Mouse (Mus musculus): ENCODE measurements around the gene Gm20388.
A peak's percentile ranks its signal among the peaks of the same experiment; 100 is the strongest.

DNA sequence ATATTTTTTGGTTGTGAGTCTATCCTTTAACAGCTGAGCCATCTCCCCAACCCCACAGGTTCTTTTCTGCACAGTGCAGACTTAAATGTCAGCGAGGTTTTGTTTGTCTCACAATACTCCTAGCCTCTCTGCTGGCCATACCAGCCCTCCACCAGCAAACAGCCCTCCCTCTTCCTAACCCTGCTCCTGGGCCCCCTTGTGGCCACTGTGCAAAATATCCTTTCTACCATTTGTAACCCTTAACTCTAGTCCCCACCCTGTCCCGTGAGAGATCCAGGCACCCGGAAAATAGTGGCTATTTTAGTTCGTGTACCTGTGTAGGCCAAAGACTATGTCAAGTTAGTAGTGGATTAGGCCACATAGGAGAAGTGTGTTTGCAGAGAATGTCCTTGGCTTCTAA is 3200.0 kb downstream of the Gm20388 start:
- no peak for TF ChIP-seq POLR2A (IDR thresholded peaks at IDR 0.05; ENCODE audit: borderline replicate concordance, control insufficient read depth, low read depth, low read length)
- TF ChIP-seq CTCF (IDR thresholded peaks at IDR 0.05; ENCODE audit: control insufficient read depth, insufficient read depth, low read length), result peak; percentile 73

Measured in bone marrow, adult 2 months (tissue).